Mouse (Mus musculus) neural tube, embryonic 13.5 days (tissue): ENCODE results near the gene Schip1. TPM values are rescaled to one million over a fixed set of nuclear protein-coding genes. Genes with fewer than 3 reads are reported as not detected.

Source experiments
- ATAC-seq: fragments of 200-750 bp; cut with Nextera tagmentation; 2 replicates; pipeline ENCODE4 v1.8.0; 2017; ENCODE audit warnings: low read depth, mild to moderate bottlenecking, moderate TSS enrichment, moderate library complexity
- H3K27ac ChIP-seq: fragments of 300-500 bp; sonication (generic); replicated peaks from 2 replicates; pipeline ENCODE4 v1.5.1; 2015; ENCODE audit warnings: moderate library complexity, mild to moderate bottlenecking, inconsistent platforms
- H3K27me3 ChIP-seq: fragments of 300-500 bp; sonication (generic); 2 replicates; pipeline ENCODE4 v1.6.1; 2015; ENCODE audit warnings: mild to moderate bottlenecking, inconsistent platforms
- H3K36me3 ChIP-seq: fragments of 300-500 bp; sonication (generic); 2 replicates; pipeline ENCODE4 v1.6.1; 2015; ENCODE audit warnings: mild to moderate bottlenecking, inconsistent platforms
- H3K4me1 ChIP-seq: fragments of 300-500 bp; sonication (generic); replicated peaks from 2 replicates; pipeline ENCODE4 v1.6.1; 2015; ENCODE audit warnings: inconsistent platforms
- H3K4me2 ChIP-seq: fragments of 300-500 bp; sonication (generic); 2 replicates; pipeline ENCODE4 v1.6.1; 2015; ENCODE audit warnings: inconsistent platforms, mild to moderate bottlenecking, moderate library complexity
- H3K4me3 ChIP-seq: fragments of 300-500 bp; sonication (generic); 2 replicates; pipeline ENCODE4 v1.5.1; 2015; ENCODE audit warnings: mild to moderate bottlenecking, inconsistent platforms
- H3K9ac ChIP-seq: fragments of 300-500 bp; sonication (generic); 2 replicates; pipeline ENCODE4 v1.6.1; 2015; ENCODE audit warnings: moderate library complexity, mild to moderate bottlenecking, inconsistent platforms
- H3K9me3 ChIP-seq: fragments of 300-500 bp; sonication (generic); 2 replicates; pipeline ENCODE4 v1.6.1; 2016; ENCODE audit warnings: inconsistent platforms
- WGBS: fragments of 180-500 bp; shearing (Covaris S2); methylation state at CpG from one replicate; pipeline ENCODE4 v1.1.7; 2015; 5-methylcytosine and 5-hydroxymethylcytosine counted together
- polyA plus RNA-seq: library from polyadenylated mRNA; unstranded; fragments of >200 nt; fragmentation: Nextera tagmentation; extraction: Ambion mirVana; gene quantifications from 2 replicates; pipeline ENCODE4 v1.2.1, GENCODE M21; 2015

The Schip1 gene
- polyA plus RNA-seq, 1 experiment from 2014 or later: 165 TPM

DNA sequence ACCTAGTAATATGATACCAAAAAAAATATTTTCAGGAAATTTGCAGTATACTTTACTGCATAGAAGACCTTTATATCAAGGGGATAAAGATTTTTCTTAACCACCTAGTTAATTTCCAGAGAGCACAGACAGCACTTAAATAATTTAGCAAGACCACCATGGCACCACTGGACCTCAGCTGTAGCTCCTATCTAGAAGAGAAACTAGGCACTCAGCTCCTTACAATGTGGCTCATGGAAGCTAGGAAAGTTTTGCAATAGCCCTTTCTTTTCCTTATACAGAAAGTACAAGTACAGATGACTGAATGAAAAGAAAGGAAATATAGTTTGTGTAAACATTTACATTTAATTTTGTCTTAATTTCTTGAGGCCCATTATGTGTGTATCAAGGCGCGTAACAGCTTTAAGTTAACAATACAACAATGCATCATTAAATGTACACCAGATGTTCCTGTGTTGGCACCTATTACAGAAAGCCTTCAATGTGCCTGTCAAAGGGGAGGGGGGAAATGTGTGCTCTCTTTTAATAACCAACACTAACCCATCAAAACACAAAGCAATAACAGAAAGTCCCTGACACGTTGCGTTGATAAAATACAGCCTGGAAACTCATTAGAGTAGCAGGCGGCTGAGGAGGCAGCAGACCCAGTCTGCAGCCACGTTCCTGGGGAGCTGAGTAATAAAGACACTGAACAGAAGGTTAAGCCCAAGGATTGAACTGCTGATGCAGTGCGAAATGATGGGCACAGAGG, 218.4 kb downstream of the Schip1 start:
- no peaks in the 10 kb centered on the region for H3K9me3 ChIP-seq
- 13% methylated on average over 7 of the region's 7 CpGs for WGBS
- peak overlapping the region; percentile 5; the same call in 1 of the 2 replicates for H3K4me3 ChIP-seq
- ATAC-seq: peak; percentile 95
- H3K4me1 ChIP-seq: peaks cover 25% of the 10 kb centered on the region
- no peaks in the 10 kb centered on the region for H3K27me3 ChIP-seq
- peak overlapping the region; percentile 39 for H3K4me2 ChIP-seq
- no peaks in the 10 kb centered on the region for H3K36me3 ChIP-seq
- peak overlapping the region; percentile 74 for H3K27ac ChIP-seq
- no peak overlapping the region for H3K9ac ChIP-seq

DNA sequence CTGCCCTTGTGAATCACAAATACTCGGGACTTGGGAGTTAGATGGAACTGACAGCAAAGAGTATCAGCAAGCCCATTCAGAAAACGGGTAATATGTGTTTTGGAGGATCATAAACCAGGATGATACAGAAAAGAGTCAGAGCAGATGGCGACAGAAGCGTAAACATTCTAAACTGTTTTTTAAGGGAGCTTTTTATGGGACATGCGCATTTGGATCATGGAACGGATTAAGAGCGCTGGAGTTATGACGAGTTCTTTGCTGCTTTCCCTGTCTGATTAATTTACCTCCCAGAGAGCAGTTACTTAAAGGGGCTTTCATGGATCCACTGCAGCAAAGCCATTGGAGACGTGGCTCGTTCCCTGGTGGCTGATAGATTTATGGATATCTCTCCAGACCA, 219.0 kb downstream of the Schip1 start:
- WGBS: 17% methylated on average over 10 of the region's 10 CpGs

DNA sequence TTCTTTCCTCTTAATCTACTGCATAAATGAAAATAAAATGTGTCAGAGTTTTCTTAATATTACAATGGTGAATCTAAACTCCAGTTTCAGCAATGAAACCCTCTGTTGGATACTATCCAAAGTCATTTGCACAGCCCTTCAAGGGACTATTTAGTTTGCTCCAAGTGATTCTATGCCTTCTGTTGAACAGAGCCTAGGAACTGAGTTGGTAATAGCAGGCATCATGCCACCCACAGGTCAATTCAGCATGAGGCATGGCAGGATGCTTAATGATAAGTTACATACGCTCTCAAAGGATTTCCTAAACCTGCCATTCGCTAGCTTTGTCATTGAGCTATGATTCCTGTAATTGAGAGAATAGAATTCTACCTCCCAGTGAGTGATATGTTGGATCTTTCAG, 219.9 kb downstream of the Schip1 start:
- Histone ChIP-seq H3K27ac (peak overlapping the region; percentile 74; the same call in 1 of the 2 replicates), H3K4me2 (peak overlapping the region; percentile 39; the same call in 1 of the 2 replicates), H3K36me3 (no peaks in the 10 kb centered on the region), H3K9me3 (no peaks in the 10 kb centered on the region), H3K4me3 (no peak overlapping the region), H3K27me3 (no peaks in the 10 kb centered on the region), H3K9ac (no peak overlapping the region), H3K4me1 (peaks cover 25% of the 10 kb centered on the region)
- ATAC-seq: no peak
- WGBS: 21% methylated on average over 2 of the region's 2 CpGs

More for the DNA sequence above, 219.0 kb downstream of the Schip1 start:
- Histone ChIP-seq H3K9me3 (no peaks in the 10 kb centered on the region), H3K4me1 (peaks cover 25% of the 10 kb centered on the region), H3K9ac (no peak overlapping the region), H3K4me2 (peak overlapping the region; percentile 39), H3K36me3 (no peaks in the 10 kb centered on the region), H3K27ac (peak overlapping the region; percentile 74), H3K27me3 (no peaks in the 10 kb centered on the region), H3K4me3 (peak overlapping the region; percentile 5; the same call in 1 of the 2 replicates)
- ATAC-seq: peak; percentile 84

DNA sequence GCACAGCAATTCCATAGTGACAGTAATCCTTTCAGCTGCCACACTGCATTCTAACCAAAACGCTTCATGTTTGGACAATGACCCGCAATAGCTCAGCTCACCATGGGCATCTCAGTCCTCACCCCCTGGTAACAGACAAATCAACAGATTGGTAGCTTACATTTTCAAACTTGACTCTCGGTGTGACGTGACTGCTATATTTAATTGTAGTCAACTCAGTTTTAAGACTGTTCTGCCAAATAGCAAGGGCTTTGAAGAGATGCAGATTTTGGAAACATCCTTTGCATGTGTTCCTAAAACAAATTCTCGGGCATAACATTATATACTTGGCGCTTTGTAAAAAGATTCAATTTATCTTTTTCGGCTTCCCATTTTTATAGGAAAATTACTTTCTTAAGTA, 232.2 kb downstream of the Schip1 start:
- Histone ChIP-seq H3K9ac (no peak overlapping the region), H3K36me3 (no peaks in the 10 kb centered on the region), H3K4me1 (no peaks in the 10 kb centered on the region), H3K27me3 (no peaks in the 10 kb centered on the region), H3K4me2 (no peak overlapping the region), H3K27ac (no peak overlapping the region), H3K4me3 (no peak overlapping the region), H3K9me3 (no peaks in the 10 kb centered on the region)
- 84% methylated on average over 7 of the region's 7 CpGs for WGBS
- ATAC-seq: no peak

DNA sequence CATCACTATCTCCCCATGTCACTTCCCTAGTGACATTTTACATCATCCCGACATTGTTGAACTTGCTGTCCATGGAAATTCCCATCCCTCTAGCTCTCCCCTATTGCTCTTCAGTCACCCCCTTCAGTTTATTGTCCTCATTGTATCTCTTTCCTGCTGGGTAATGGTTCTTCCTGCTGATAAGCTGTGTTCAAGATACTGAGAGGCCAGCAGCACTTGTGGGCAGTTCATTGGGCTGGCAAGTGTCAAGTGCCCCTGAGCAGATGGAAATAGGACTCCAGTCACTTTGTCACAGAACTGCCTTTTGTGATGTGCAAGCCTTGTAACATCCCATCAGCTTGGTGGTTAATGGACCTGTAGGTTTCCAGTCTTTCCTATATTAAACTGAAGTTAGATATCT, 241.0 kb downstream of the Schip1 start:
- 4% methylated on average over 1 of the region's 1 CpGs for WGBS
- H3K4me1 ChIP-seq: peaks cover 11% of the 10 kb centered on the region; the same call in 1 of the 2 replicates
- no peaks in the 10 kb centered on the region for H3K9me3 ChIP-seq
- H3K4me3 ChIP-seq: no peak overlapping the region
- no peak overlapping the region for H3K9ac ChIP-seq
- H3K27me3 ChIP-seq: no peaks in the 10 kb centered on the region
- H3K4me2 ChIP-seq: no peak overlapping the region
- no peak for ATAC-seq
- no peak overlapping the region for H3K27ac ChIP-seq
- no peaks in the 10 kb centered on the region for H3K36me3 ChIP-seq

DNA sequence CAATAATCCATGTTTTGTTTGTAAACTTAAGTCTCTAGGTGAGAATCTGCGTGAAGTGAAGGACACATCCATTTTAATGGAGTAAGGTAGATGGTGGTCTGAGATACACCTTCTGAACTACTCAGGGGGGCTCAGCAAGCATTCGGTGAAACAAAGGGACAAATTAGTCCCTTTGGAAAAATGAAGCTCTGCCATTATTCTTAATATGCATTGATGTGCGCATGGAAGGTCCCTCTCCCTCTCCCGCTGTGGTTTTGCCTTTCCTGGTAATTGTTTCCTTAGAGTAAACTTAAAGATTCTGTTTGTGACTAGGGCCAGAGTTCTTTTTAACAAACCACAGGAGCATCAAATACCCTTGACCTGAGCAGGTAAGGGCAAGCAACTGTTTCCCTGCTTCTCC, 242.1 kb downstream of the Schip1 start:
- peaks cover 11% of the 10 kb centered on the region; the same call in 1 of the 2 replicates for H3K4me1 ChIP-seq
- H3K27ac ChIP-seq: no peak overlapping the region
- H3K27me3 ChIP-seq: no peaks in the 10 kb centered on the region
- no peak overlapping the region for H3K4me2 ChIP-seq
- WGBS: 21% methylated on average over 4 of the region's 4 CpGs
- no peaks in the 10 kb centered on the region for H3K9me3 ChIP-seq
- no peak overlapping the region for H3K4me3 ChIP-seq
- H3K36me3 ChIP-seq: no peaks in the 10 kb centered on the region
- ATAC-seq: no peak
- no peak overlapping the region for H3K9ac ChIP-seq

DNA sequence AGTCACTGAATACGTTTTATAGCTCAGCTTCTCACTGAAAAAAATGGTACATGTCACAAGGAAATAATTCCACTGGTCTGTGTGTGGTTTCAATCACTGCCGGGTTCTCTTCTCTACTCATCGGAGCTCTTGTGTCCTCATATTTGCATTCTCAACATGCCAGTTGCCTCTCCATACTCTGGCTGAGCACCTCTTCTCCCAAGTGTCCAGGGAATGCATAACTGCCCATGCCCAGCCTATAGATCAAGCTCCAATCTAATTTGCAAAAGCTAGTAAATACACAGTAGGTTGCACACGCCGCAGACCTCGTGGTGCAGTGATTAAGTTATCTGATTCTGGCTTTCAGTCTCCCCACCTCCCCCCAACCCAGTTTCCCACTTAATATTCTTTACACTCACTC, 261.0 kb downstream of the Schip1 start:
- ATAC-seq: no peak
- H3K4me2 ChIP-seq: no peak overlapping the region
- H3K9me3 ChIP-seq: no peaks in the 10 kb centered on the region
- H3K27ac ChIP-seq: no peak overlapping the region
- H3K27me3 ChIP-seq: no peaks in the 10 kb centered on the region
- H3K36me3 ChIP-seq: no peaks in the 10 kb centered on the region
- no peak overlapping the region for H3K4me3 ChIP-seq
- 62% methylated on average over 6 of the region's 6 CpGs for WGBS
- no peaks in the 10 kb centered on the region for H3K4me1 ChIP-seq
- H3K9ac ChIP-seq: no peak overlapping the region

DNA sequence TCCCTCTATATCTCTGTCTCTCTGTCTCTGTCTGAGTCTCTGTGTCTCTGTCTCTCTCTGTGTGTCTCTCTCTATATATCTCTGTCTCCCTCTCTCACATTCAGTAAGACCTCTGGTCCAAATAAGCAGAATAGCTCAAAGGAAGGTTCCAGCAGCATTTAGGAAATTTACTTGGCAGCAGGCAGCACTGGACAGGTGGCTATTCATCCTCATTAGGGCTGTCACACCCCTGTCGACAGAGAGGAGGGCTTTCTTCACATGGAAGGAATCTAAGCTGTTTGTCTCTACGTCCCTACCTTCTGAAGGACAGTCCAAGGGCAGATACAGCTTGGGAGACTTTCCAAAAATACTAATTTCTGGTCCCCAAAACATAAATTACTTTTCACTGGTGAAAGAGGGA, 267.9 kb downstream of the Schip1 start:
- no peak overlapping the region for H3K27ac ChIP-seq
- H3K36me3 ChIP-seq: no peaks in the 10 kb centered on the region
- H3K27me3 ChIP-seq: no peaks in the 10 kb centered on the region
- H3K9ac ChIP-seq: no peak overlapping the region
- no peak for ATAC-seq
- 45% methylated on average over 2 of the region's 2 CpGs for WGBS
- no peak overlapping the region for H3K4me3 ChIP-seq
- H3K4me2 ChIP-seq: no peak overlapping the region
- no peaks in the 10 kb centered on the region for H3K4me1 ChIP-seq
- H3K9me3 ChIP-seq: no peaks in the 10 kb centered on the region

DNA sequence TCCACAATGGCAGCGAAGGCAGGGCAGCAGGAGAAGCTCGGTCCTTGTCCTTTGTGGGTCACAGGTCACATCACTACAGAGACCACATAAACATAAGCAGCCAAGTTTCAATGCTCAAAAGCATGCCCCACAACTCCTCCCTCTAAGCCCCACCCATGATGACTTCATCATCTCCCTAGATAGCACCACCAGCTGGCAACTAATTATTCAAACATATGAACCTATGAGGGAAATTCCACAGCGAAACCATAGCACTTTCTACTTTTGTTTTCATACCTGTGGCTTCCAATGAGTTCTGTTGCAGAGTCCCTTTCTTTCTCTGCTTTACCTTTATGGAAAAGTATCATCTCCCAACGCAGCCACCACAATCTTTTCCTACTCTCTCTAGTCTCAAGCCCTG, 270.9 kb downstream of the Schip1 start:
- H3K9me3 ChIP-seq: no peaks in the 10 kb centered on the region
- ATAC-seq: no peak
- no peak overlapping the region for H3K4me3 ChIP-seq
- H3K27ac ChIP-seq: no peak overlapping the region
- 95% methylated on average over 4 of the region's 4 CpGs for WGBS
- no peak overlapping the region for H3K4me2 ChIP-seq
- H3K27me3 ChIP-seq: no peaks in the 10 kb centered on the region
- no peaks in the 10 kb centered on the region for H3K4me1 ChIP-seq
- H3K36me3 ChIP-seq: no peaks in the 10 kb centered on the region
- H3K9ac ChIP-seq: no peak overlapping the region

DNA sequence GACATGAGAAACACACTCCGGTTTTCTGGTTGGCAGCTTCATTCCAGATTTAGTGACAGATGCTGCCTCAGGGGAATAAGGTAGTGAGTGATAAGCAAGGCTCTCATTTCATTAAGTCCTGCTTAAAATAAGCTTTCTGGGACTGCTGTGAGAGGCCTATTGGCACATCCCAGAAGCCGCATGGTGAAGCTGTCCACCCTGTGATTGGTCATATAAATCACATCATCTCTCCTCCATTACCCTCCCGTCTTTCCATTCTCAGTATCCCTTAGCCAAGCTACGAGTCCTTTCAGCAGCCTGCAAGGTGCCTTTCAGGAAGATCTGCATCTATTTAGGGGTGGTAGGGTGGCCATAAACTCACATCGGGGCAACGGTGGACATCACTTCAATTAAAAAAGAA, 286.0 kb downstream of the Schip1 start:
- Histone ChIP-seq H3K4me2 (no peak overlapping the region), H3K9me3 (0 out of 2 replicates have a peak, but pooled peaks cover 4% of the 10 kb centered on the region), H3K4me3 (no peak overlapping the region), H3K27me3 (no peaks in the 10 kb centered on the region), H3K36me3 (no peaks in the 10 kb centered on the region), H3K27ac (no peak overlapping the region), H3K9ac (no peak overlapping the region), H3K4me1 (peaks cover 20% of the 10 kb centered on the region)
- 35% methylated on average over 6 of the region's 6 CpGs for WGBS
- ATAC-seq: peak; percentile 43; the same call in 1 of the 2 replicates

DNA sequence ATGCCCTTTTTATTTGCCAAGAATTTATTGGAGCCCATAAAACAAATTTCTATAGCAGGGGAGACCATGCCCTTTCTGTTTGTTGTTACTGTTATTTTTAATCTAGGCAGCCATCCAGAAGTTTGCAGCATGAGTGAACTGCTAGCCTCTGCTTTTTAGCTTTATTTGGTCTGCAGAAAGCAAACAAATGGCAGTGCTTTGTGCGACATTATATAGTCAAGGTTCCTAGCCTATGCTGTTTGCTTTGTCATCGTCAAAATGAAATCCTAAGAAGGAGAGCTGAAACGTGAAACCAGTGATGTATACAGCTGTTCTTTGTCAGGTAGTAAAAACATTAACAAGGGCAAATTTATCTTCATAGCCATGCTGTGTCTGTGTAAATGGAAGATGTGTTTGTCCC, 286.9 kb downstream of the Schip1 start:
- WGBS: 35% methylated on average over 3 of the region's 3 CpGs
- H3K36me3 ChIP-seq: no peaks in the 10 kb centered on the region
- no peak overlapping the region for H3K9ac ChIP-seq
- H3K9me3 ChIP-seq: 0 out of 2 replicates have a peak, but pooled peaks cover 4% of the 10 kb centered on the region
- H3K4me3 ChIP-seq: no peak overlapping the region
- H3K4me1 ChIP-seq: peaks cover 20% of the 10 kb centered on the region
- H3K27ac ChIP-seq: no peak overlapping the region
- no peaks in the 10 kb centered on the region for H3K27me3 ChIP-seq
- no peak for ATAC-seq
- H3K4me2 ChIP-seq: no peak overlapping the region

DNA sequence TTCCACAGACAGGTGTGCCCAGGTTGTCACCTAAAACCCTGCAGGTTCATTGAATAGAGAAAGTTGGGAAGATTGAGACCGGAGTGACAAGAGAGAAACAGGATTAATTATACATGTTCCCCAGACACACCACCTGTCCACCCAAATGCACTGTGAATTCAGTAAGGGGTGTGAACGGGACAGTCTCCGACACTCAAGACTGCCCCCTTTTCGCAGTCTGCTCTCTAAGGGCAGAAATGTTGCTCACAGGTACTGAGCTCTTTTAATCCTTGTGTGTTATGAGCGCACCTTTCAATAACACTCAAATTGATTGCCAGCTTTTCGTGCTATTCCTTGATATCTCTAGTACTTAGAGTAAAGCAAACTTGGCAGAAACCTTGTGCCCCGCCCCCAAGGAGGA, 288.4 kb downstream of the Schip1 start:
- H3K27ac ChIP-seq: no peak overlapping the region
- H3K27me3 ChIP-seq: no peaks in the 10 kb centered on the region
- no peak for ATAC-seq
- H3K36me3 ChIP-seq: no peaks in the 10 kb centered on the region
- H3K9ac ChIP-seq: no peak overlapping the region
- H3K9me3 ChIP-seq: 0 out of 2 replicates have a peak, but pooled peaks cover 4% of the 10 kb centered on the region
- 90% methylated on average over 7 of the region's 7 CpGs for WGBS
- H3K4me1 ChIP-seq: peaks cover 20% of the 10 kb centered on the region
- no peak overlapping the region for H3K4me3 ChIP-seq
- H3K4me2 ChIP-seq: no peak overlapping the region

DNA sequence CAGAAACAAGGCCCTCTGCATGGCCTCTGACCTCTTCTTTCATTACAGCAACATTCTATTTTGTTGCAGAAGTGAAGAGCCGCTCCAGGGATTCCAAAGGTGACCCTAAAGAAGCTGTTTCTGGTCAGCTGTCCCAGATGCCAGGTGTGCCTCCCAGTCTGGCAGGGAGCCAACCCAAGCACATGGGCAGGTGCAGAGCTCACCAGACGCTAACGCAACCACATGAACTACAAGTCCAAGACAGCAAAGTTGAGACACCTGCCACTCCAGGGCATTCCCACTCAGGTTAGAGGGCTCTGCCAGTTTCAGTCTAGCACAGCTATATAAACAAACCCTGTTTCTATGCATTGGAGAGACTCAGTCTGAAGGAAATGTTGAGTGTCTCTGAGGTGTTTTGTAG, 288.9 kb downstream of the Schip1 start:
- Histone ChIP-seq H3K4me3 (no peak overlapping the region), H3K27me3 (no peaks in the 10 kb centered on the region), H3K27ac (no peak overlapping the region), H3K4me1 (peaks cover 20% of the 10 kb centered on the region), H3K4me2 (no peak overlapping the region), H3K9ac (no peak overlapping the region), H3K9me3 (0 out of 2 replicates have a peak, but pooled peaks cover 4% of the 10 kb centered on the region), H3K36me3 (no peaks in the 10 kb centered on the region)
- WGBS: 73% methylated on average over 3 of the region's 3 CpGs
- no peak for ATAC-seq
